Comparison of ENCODE assay signal across 26 mouse cellular contexts in genomic region chr14:45438931-45439275, GRCm38 (mm10). TPM values are rescaled to one million over a fixed set of nuclear protein-coding genes. Genes with fewer than 3 reads are reported as not detected.
DNase-seq lines count a peak whose midpoint lies in the region; ATAC-seq lines count a peak whose summit lies in the region.
"Had no signal": no experiment of that assay in that cellular context is flagged by ENCODE, and none has a peak within 500 bp of the region (broad histone marks: within the 10 kb centered on the region; RNA-seq: fewer than 3 reads in every experiment).

No protein-coding gene starts in this region.

- no peak overlapping the region for H3K4me2 ChIP-seq in kidney, embryonic 16.5 days (replicated peaks; ENCODE audit: low read depth, low read length)
- H3K4me2 ChIP-seq: forebrain, embryonic 12.5 days; forebrain, embryonic 15.5 days; heart, embryonic 12.5 days; heart, embryonic 15.5 days; hindbrain, embryonic 13.5 days had no signal

- H3K9ac ChIP-seq in kidney, embryonic 16.5 days (replicated peaks; ENCODE audit: low read length) = no peak overlapping the region
- H3K9ac ChIP-seq: embryonic facial prominence, embryonic 13.5 days; forebrain, embryonic 12.5 days; forebrain, embryonic 15.5 days; heart, embryonic 12.5 days; heart, embryonic 15.5 days; hindbrain, embryonic 13.5 days had no signal

- peaks cover 25% of the 10 kb centered on the region for H3K4me1 ChIP-seq in kidney, embryonic 16.5 days (ENCODE audit: insufficient read depth, low read length)
- peaks cover 68% of the 10 kb centered on the region for H3K4me1 ChIP-seq in limb, embryonic 10.5 days
- H3K4me1 ChIP-seq: forebrain, embryonic 12.5 days; forebrain, embryonic 15.5 days had no signal

- ATAC-seq in kidney, embryonic 16.5 days (ENCODE audit: low FRiP score, low TSS enrichment) = no peak
- no peak for ATAC-seq in cerebellum, adult (ENCODE audit: insufficient number of reproducible peaks, low FRiP score, low TSS enrichment)
- ATAC-seq: CD4-positive, CD25-positive, alpha-beta regulatory T cell, adult 4 months; forebrain, embryonic 15.5 days; hindbrain, embryonic 16.5 days had no signal

- no peaks in the 10 kb centered on the region for H3K9me3 ChIP-seq in kidney, embryonic 16.5 days (ENCODE audit: low read length)
- no peaks in the 10 kb centered on the region for H3K9me3 ChIP-seq in limb, embryonic 10.5 days (replicated peaks)
- H3K9me3 ChIP-seq: embryonic facial prominence, embryonic 10.5 days; embryonic facial prominence, embryonic 13.5 days; forebrain, embryonic 12.5 days; forebrain, embryonic 15.5 days; heart, embryonic 12.5 days; heart, embryonic 15.5 days; hindbrain, embryonic 10.5 days; hindbrain, embryonic 13.5 days had no signal

- H3K4me3 ChIP-seq in kidney, embryonic 16.5 days (ENCODE audit: low read length) = no peak overlapping the region
- 0 out of 2 replicates have a peak overlapping the region, but pooled peaks have one; percentile 8 for H3K4me3 ChIP-seq in limb, embryonic 10.5 days
- H3K4me3 ChIP-seq: embryonic facial prominence, embryonic 10.5 days; embryonic facial prominence, embryonic 13.5 days; erythroblast, embryonic 14.5 days; forebrain, embryonic 12.5 days; forebrain, embryonic 15.5 days; heart, embryonic 12.5 days; heart, embryonic 15.5 days; hindbrain, embryonic 10.5 days; hindbrain, embryonic 13.5 days had no signal

- DNase-seq in kidney, adult 9 months = no peak
- peak; percentile 67 for DNase-seq in forelimb bud, embryonic 11.5 days (ENCODE audit: low read depth, low spot score)
- no peak for DNase-seq in limb, embryonic 10.5 days (ENCODE audit: low spot score)
- DNase-seq in thymus, postnatal 14 days = no peak
- DNase-seq: adrenal gland, adult 2 months; adrenal gland, postnatal 14 days; cerebellum, adult 11-12 months; cerebellum, adult 8-10 months; cerebellum, postnatal 10 days; cerebellum, postnatal 36 days; gastrocnemius, postnatal 14 days; heart, postnatal 10 days; heart, postnatal 36 days had no signal

- H3K27ac ChIP-seq in kidney, embryonic 16.5 days (ENCODE audit: low read length) = peak overlapping the region; percentile 43; the same call in 1 of the 2 replicates
- H3K27ac ChIP-seq in limb, embryonic 10.5 days = peak overlapping the region; percentile 89
- H3K27ac ChIP-seq: embryonic facial prominence, embryonic 13.5 days; forebrain, embryonic 12.5 days; forebrain, embryonic 15.5 days; heart, embryonic 15.5 days; hindbrain, embryonic 13.5 days had no signal

- H3K36me3 ChIP-seq in kidney, embryonic 16.5 days (ENCODE audit: insufficient read depth, low read length) = no peaks in the 10 kb centered on the region
- no peaks in the 10 kb centered on the region for H3K36me3 ChIP-seq in limb, embryonic 10.5 days
- H3K36me3 ChIP-seq: embryonic facial prominence, embryonic 10.5 days; embryonic facial prominence, embryonic 13.5 days; forebrain, embryonic 12.5 days; forebrain, embryonic 15.5 days; heart, embryonic 12.5 days; heart, embryonic 15.5 days; hindbrain, embryonic 10.5 days; hindbrain, embryonic 13.5 days had no signal

- 62% methylated on average over 2 of the region's 2 CpGs for WGBS in kidney, embryonic 16.5 days
- 35% methylated on average over 2 of the region's 2 CpGs for WGBS in limb, embryonic 10.5 days

- no peaks in the 10 kb centered on the region for H3K27me3 ChIP-seq in kidney, embryonic 16.5 days (ENCODE audit: insufficient read depth, low read length)
- H3K27me3 ChIP-seq in limb, embryonic 10.5 days (ENCODE audit: low read depth, poor library complexity, severe bottlenecking) = no peaks in the 10 kb centered on the region
- H3K27me3 ChIP-seq: embryonic facial prominence, embryonic 13.5 days; forebrain, embryonic 12.5 days; forebrain, embryonic 15.5 days; heart, embryonic 12.5 days; heart, embryonic 15.5 days; hindbrain, embryonic 13.5 days had no signal

RNA-seq across cellular contexts. Expression of gene Gnpnat1, which starts 34.2 kb away (rescaled TPM):
- polyA plus RNA-seq in kidney, embryonic 16.5 days (2015; fragmentation: Nextera tagmentation; extraction: Ambion mirVana) = 58.1 and 63.0 TPM in 2 replicates
- 61.2 and 74.4 TPM in 2 replicates for polyA plus RNA-seq in limb, embryonic 10.5 days (2016; fragmentation: Nextera tagmentation; extraction: Ambion mirVana)
- polyA plus RNA-seq: erythroblast, embryonic 14.5 days had no signal
